Mouse (Mus musculus) cerebellum, adult 2 months (tissue): ENCODE results near the gene Abca15.

Experiments used
- CTCF ChIP-seq: fragments of 200-500 bp; IDR thresholded peaks from 2 replicates; pipeline ENCODE4 v1.5.1; 2011; ENCODE audit warnings: low read depth, mild to moderate bottlenecking, control low read depth, low read length, moderate library complexity, borderline replicate concordance; ENCODE audit not compliant: insufficient read depth
- POLR2A ChIP-seq: fragments of 200-500 bp; IDR thresholded peaks from 2 replicates; pipeline ENCODE4 v1.6.1; 2011; ENCODE audit warnings: low read length, control low read depth, borderline replicate concordance; ENCODE audit not compliant: insufficient read depth

DNA sequence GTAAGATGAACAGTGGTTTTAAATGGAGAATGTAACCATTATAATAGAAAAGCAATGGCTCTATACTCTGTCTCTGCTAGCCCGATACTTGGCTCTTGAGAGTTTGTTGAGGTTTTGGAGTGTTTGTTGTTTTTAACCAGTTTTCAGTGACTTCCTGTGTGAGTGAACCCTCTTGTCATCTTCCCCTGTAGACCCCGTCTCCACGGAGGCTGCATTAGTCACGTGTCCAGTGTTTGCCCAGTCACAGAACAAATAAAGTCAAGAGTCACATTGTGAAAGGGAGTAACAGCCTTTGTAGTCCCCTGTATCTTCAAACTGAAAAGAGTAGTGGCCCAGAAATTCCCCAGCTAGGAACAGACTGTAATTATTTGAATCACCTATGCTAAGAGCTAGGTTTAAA, 5.5 kb upstream of the Abca15 start:
- TF ChIP-seq CTCF (no peak), POLR2A (no peak)
